Mouse (Mus musculus) spleen, adult 2 months (tissue): ENCODE measurements around the gene Samd15. TPM values are rescaled to one million over a fixed set of nuclear protein-coding genes. Genes with fewer than 3 reads are reported as not detected.
A peak's percentile ranks its signal among the peaks of the same experiment; 100 is the strongest.
"Not testable (repeated sequence)": the region's sequence is repeated elsewhere in the genome, so short reads cannot be mapped to it uniquely, and the experiment has no call there.

Experiments
- DNase-seq, 2 experiments: peaks; one replicate each; pipeline versions ENCODE4 v3.0.0 to v3.0.0-alpha.2; 2012 to 2021; ENCODE audit warnings: low spot score in 2 of 2, low read depth in 1 of 2
- H3K27ac ChIP-seq: fragments of 200-500 bp; 2 replicates; pipeline ENCODE4 v1.5.1; 2012; ENCODE audit warnings: low read length, inconsistent platforms; ENCODE audit not compliant: insufficient read depth
- H3K27me3 ChIP-seq: fragments of 200-500 bp; 2 replicates; pipeline ENCODE4 v1.6.1; 2012; ENCODE audit warnings: mild to moderate bottlenecking, moderate library complexity, low read length, inconsistent platforms; ENCODE audit not compliant: control insufficient read depth, insufficient read depth
- H3K36me3 ChIP-seq: fragments of 200-500 bp; 2 replicates; pipeline ENCODE4 v1.6.1; 2012; ENCODE audit warnings: mild to moderate bottlenecking, low read length, inconsistent platforms; ENCODE audit not compliant: control insufficient read depth, insufficient read depth
- H3K4me1 ChIP-seq: fragments of 200-500 bp; 2 replicates; pipeline ENCODE4 v1.6.1; 2011; ENCODE audit warnings: inconsistent platforms; ENCODE audit not compliant: control insufficient read depth, insufficient read depth, insufficient read length
- H3K4me3 ChIP-seq: fragments of 200-500 bp; 2 replicates; pipeline ENCODE4 v1.5.1; 2011; ENCODE audit warnings: mild to moderate bottlenecking, inconsistent platforms; ENCODE audit not compliant: insufficient read depth, insufficient read length; ENCODE audit errors: extremely low read depth
- CTCF ChIP-seq: fragments of 200-500 bp; IDR thresholded peaks from 2 replicates; pipeline ENCODE4 v1.5.1; 2011; ENCODE audit warnings: mild to moderate bottlenecking, inconsistent platforms; ENCODE audit not compliant: insufficient read depth, insufficient read length, insufficient replicate concordance; ENCODE audit errors: extremely low read depth
- POLR2A ChIP-seq: fragments of 200-500 bp; IDR thresholded peaks from 2 replicates; pipeline ENCODE4 v1.6.1; 2011; ENCODE audit warnings: low read depth, low read length, inconsistent platforms
- WGBS: fragments of 180-500 bp; shearing (Covaris S2); methylation state at CpG from one replicate; pipeline ENCODE4 v1.1.7; 2018; 5-methylcytosine and 5-hydroxymethylcytosine counted together
- polyA plus RNA-seq: library from polyadenylated mRNA; depleted of rRNA; stranded (reverse); fragments of >200 nt; gene quantifications from 2 replicates; pipeline ENCODE4 v1.2.3, GENCODE M21; 2012

Samd15 gene
- polyA plus RNA-seq, 1 experiment: 0.43 TPM

- Histone ChIP-seq H3K27me3 (no peaks in the 10 kb centered on the region), H3K27ac (no peak overlapping the region), H3K4me3 (no peak overlapping the region), H3K4me1 (no peaks in the 10 kb centered on the region), H3K36me3 (peaks cover 18% of the 10 kb centered on the region)
- no peak for DNase-seq
- 98% methylated on average over 4 of the region's 4 CpGs for WGBS
- TF ChIP-seq POLR2A: no peak
- TF ChIP-seq CTCF: no peak
Observed at GRCm38 (mm10) chr12:87177631-87178030, 21.9 kb upstream of the Samd15 start.

GRCm38 (mm10) chr12:87193008-87193407, 6.5 kb upstream of the Samd15 start:
- Histone ChIP-seq H3K27ac (peak overlapping the region; percentile 66), H3K27me3 (no peaks in the 10 kb centered on the region), H3K36me3 (no peaks in the 10 kb centered on the region), H3K4me1 (peaks cover 9% of the 10 kb centered on the region; the same call in 1 of the 2 replicates), H3K4me3 (no peak overlapping the region)
- DNase-seq: peak in 1 of 2 experiments; percentile 14
- no peak for TF ChIP-seq POLR2A
- no peak for TF ChIP-seq CTCF
- 21% methylated on average over 3 of the region's 3 CpGs for WGBS

GRCm38 (mm10) chr12:87195069-87195468, 4.5 kb upstream of the Samd15 start:
- Histone ChIP-seq H3K4me3 (no peak overlapping the region), H3K27ac (no peak overlapping the region), H3K36me3 (no peaks in the 10 kb centered on the region), H3K27me3 (no peaks in the 10 kb centered on the region), H3K4me1 (peaks cover 9% of the 10 kb centered on the region; the same call in 1 of the 2 replicates)
- TF ChIP-seq POLR2A: no peak
- no peak for TF ChIP-seq CTCF
- 82% methylated on average over 1 of the region's 1 CpGs for WGBS
- no peak for DNase-seq

- H3K27ac ChIP-seq: no peak overlapping the region
Observed at GRCm38 (mm10) chr12:87196310-87196709, 3.2 kb upstream of the Samd15 start.

GRCm38 (mm10) chr12:87198792-87199191, 731 bp upstream of the Samd15 start:
- no peaks in the 10 kb centered on the region for H3K27me3 ChIP-seq
- no peaks in the 10 kb centered on the region; the same call in 1 of the 2 replicates for H3K4me1 ChIP-seq
- DNase-seq: no peak
- H3K36me3 ChIP-seq: no peaks in the 10 kb centered on the region
- H3K27ac ChIP-seq: no peak overlapping the region
- TF ChIP-seq CTCF (no peak), POLR2A (no peak)
- 0 out of 2 replicates have a peak overlapping the region, but pooled peaks have one; percentile 81 for H3K4me3 ChIP-seq
- 60% methylated on average over 6 of the region's 6 CpGs for WGBS

More at GRCm38 (mm10) chr12:87196310-87196709, 3.2 kb upstream of the Samd15 start:
- Histone ChIP-seq H3K4me1 (peaks cover 9% of the 10 kb centered on the region; the same call in 1 of the 2 replicates), H3K4me3 (no peak overlapping the region), H3K27me3 (no peaks in the 10 kb centered on the region), H3K36me3 (no peaks in the 10 kb centered on the region)
- no peak for DNase-seq
- TF ChIP-seq CTCF (no peak), POLR2A (no peak)

GRCm38 (mm10) chr12:87199973-87200586, 557 bp downstream of the Samd15 start, which contains the start of gene Tmed8:
Tmed8 (minus strand) TSS chr12:87200454.
- Histone ChIP-seq H3K4me3 (peak within 1 kb of the TSS; percentile 81), H3K27me3 (no peaks in the 10 kb centered on the region), H3K4me1 (no peaks in the 10 kb centered on the region; the same call in 1 of the 2 replicates), H3K36me3 (no peaks in the 10 kb centered on the region), H3K27ac (peak within 1 kb of the TSS; percentile 75)
- under 1% methylated on average over 70 of the region's 70 CpGs for WGBS
- no peak for TF ChIP-seq POLR2A
- TF ChIP-seq CTCF: no peak
- DNase-seq: peak; percentile 53 to 87

- no peaks in the 10 kb centered on the region; the same call in 1 of the 2 replicates for H3K4me1 ChIP-seq
- WGBS: 59% methylated on average over 5 of the region's 5 CpGs
Observed at GRCm38 (mm10) chr12:87201694-87202093, 2.2 kb downstream of the Samd15 start.

GRCm38 (mm10) chr12:87205789-87206188, 6.3 kb downstream of the Samd15 start:
- 98% methylated on average over 5 of the region's 5 CpGs for WGBS
- not testable (repeated sequence) for H3K27ac ChIP-seq, DNase-seq, H3K4me1 ChIP-seq, H3K36me3 ChIP-seq, H3K4me3 ChIP-seq, H3K27me3 ChIP-seq

More at GRCm38 (mm10) chr12:87201694-87202093, 2.2 kb downstream of the Samd15 start:
- Histone ChIP-seq H3K27ac (no peak overlapping the region), H3K27me3 (no peaks in the 10 kb centered on the region), H3K4me3 (no peak overlapping the region), H3K36me3 (no peaks in the 10 kb centered on the region)
- TF ChIP-seq POLR2A: no peak
- TF ChIP-seq CTCF: no peak
- no peak for DNase-seq
